Mouse (Mus musculus): Measurements from ENCODE around the gene Tmem94.

Gene Tmem94

DNA sequence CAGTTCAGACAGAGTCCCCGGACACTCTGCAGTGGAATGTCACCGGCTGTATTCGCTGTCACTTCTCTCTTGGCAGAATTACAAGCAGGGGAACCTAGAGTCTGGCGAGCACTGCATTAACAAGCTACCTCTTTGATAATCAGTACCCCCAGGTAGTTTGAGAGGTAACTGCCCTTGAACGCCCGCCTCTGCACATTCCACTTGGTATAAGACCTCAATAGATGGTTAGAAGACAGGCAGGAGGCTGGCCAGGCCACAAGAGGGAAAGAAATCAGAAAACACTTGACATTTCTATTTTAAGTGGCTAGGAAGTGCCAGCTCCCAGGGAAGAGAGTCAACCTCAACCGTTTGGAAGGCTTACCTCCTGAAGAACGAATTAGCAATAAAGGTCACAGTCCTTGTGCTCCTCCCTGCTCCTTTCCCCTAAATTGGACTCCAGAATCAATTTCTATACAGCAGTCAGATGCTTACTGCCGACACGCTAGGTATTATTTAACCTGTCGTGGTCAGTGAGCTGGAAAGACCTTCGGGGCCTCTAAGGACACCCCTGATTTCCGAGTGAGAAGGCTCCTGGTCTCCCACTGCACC is 1.2 kb downstream of the Tmem94 start:
- DNase-seq (ENCODE audit: low spot score), result no peak

DNA sequence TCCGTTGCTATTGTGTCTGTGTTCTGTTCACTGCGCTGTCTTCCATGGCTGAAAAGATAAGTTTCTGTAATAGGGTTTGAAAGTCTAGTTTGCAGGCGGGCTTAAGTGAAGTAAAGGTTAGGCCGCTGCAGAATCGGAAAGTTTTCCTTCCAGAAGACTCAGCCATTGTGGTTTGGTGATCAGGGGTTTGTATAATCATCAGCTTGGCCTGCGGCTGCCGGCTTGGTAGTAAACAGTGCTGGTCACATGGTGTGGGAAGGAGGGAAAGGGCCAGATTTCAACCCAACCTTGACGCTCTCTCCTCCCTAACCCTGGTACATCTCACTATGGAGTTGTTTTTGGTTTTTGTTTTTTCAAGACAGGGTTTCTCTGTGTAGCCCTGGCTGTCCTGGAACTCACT is 1.7 kb downstream of the Tmem94 start:
- DNase-seq (ENCODE audit: low spot score), result peak; percentile 35

DNA sequence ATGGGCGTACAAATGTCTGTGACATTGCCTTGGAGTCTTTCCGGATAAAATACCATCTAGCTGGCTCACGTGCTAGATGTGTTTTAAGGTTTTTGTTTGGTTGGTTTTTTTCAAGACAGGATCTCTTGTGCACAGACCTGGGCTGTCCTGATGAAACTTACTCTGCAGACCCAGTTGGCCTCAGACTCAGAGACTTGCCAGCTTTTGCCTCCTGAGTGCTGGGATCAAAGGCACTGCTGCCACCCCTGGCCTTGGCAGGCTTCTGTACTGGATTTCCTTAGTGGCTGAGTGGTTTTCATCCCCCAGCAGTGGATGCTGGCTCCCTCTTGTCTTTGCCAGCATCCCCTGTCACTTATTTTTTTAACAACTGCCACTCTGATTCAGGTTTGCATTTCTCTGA is 3.7 kb downstream of the Tmem94 start:
- DNase-seq (ENCODE audit: low spot score), result no peak

GRCm38 (mm10) chr11:115774653-115775052 is 9.4 kb downstream of the Tmem94 start:
- DNase-seq (ENCODE audit: low spot score), result no peak

GRCm38 (mm10) chr11:115775821-115776665 is 10.8 kb downstream of the Tmem94 start:
- no peak for DNase-seq (ENCODE audit: low spot score)

- no peak for DNase-seq (ENCODE audit: low spot score)
These were observed 11.7 kb downstream of the Tmem94 start for GRCm38 (mm10) chr11:115776954-115777353.

GRCm38 (mm10) chr11:115777487-115778335 is 12.5 kb downstream of the Tmem94 start:
- DNase-seq (ENCODE audit: low spot score), result no peak

DNA sequence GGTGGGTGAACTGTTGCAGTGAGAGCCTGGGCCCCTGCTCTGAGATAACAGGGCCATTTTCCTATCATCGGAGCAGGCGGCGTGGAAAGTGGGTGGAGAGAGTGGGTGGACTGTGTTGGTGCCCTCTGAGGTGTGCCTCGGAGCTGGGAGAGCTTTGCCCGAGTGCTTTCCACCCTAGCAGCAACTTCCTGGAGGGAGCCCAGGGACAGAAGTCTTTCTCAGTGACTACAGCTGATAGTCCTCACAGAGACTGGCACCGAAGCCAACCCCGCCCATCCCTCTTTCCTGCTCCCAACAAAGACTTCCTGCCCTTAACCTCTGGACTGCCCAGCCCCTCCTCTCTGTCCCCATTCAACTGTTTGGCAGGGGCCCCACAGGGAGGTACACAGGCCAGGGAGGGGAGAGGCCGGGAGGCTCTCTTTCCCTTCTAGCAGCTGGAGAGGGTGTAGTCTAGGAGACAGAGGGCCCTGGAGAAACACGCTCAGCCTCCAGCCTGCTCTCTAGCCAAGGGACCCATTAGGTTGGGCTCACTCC is 13.9 kb downstream of the Tmem94 start:
- peak; percentile 67 for DNase-seq (ENCODE audit: low spot score)

DNA sequence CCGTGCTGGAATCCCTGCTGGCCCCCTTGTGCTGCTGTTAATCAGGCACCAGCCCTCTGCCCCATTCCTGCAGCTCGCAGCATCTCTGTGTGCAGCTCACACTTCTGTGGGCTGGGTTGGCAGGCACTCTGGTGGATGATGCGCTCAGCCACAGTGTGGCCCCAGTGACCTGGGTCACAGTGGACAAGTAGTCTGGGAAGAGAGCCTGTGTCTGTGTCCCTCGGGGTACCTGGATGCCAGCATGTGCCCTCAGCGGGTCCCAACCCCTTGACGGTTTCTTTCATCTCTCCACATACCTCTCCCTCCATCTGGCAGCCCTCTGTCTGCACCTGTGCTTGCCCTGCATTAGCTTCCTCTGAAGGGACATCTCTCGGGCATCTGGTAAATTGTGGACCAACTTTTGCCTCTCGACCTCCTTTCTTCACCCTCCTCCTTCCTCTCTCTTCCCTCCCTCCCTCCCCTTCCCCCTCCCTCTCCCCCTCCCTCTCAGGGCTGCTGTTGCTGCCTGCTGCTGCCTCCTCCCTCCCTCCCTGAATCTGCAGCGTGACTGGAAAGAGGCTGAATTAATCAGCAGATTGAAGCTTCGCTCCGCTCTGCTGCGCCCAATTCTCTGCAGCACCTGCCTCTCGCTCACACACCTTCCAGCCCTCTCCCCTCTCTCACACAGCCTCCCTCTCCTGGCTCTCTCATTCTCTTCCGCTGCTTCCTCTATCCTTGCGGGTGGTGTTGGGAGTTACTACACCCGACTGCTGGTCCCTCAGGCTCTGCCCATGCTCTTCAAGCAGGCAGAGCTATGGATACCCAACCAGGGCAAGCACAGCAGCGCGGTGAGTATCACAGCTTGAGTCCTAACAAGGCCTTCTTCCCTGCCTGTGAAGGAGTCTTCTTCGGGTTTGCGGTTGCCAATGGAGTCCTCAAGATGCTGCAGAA is 15.2 kb downstream of the Tmem94 start:
- DNase-seq (ENCODE audit: low spot score), result no peak

- no peak for DNase-seq (ENCODE audit: low spot score)
These were observed 21.2 kb downstream of the Tmem94 start for GRCm38 (mm10) chr11:115786473-115786872.

- DNase-seq (ENCODE audit: low spot score), result no peak
These were observed 24.6 kb downstream of the Tmem94 start for GRCm38 (mm10) chr11:115789787-115790186.

- DNase-seq (ENCODE audit: low spot score), result no peak
These were observed 26.7 kb downstream of the Tmem94 start for GRCm38 (mm10) chr11:115791919-115792318.

GRCm38 (mm10) chr11:115792353-115792752 is 27.1 kb downstream of the Tmem94 start:
- no peak for DNase-seq (ENCODE audit: low spot score)

GRCm38 (mm10) chr11:115796898-115797297 is 31.7 kb downstream of the Tmem94 start:
- DNase-seq (ENCODE audit: low spot score), result no peak

- DNase-seq (ENCODE audit: low spot score), result no peak
These were observed 32.4 kb downstream of the Tmem94 start for GRCm38 (mm10) chr11:115797665-115798064.

GRCm38 (mm10) chr11:115800981-115801380 is 35.7 kb downstream of the Tmem94 start:
- DNase-seq (ENCODE audit: low spot score), result no peak

DNA sequence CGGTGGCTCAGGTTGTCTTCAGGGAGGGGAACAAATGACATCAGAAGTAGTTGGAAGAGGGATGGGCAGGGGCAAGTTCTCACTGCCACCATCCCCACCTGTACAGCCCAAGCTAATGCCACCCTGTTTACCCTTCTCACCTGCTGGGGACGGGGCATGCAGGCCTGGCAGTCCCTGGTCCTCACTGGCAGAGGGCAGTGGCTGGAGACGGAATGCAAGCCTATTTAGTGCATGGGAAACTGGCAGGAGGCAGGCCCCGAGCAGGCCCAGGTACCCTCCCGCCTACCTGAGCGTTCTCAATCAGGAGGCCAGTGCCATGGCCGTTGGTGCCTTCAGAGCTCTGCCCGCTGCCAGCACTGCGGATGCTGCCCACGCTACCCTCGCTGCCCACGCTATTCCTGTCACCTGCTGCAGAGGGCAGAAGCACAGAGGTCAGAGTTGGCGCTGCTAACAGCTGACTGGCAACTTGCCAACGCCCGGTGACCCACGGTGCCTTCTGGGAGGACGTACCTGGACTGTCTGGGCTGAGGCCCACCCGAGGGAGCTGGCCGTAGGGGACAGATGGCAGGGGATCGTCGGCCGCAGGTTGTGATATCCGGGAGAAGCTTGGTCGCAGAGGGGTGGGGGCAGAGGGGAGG is 38.0 kb downstream of the Tmem94 start:
- no peak for DNase-seq (ENCODE audit: low spot score)

DNA sequence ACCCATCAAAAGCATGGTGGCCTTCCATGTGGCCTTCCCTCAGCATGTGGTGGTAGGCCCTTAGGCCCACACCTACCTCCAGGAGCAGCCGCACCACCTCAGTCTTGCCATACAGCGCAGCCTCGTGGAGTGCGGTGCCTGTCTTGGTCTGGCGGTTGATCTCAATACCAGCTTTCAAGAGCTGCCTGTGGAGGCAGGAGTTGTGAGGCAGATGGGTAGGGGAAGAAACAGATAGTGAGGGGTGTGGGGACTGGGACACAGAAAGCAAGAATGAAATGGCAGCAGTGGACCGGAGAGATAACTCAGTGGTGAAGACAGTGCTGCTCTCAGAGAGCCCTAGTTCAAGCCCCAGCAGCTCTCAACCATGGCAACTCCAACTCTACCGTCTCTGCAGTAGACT is 39.8 kb downstream of the Tmem94 start:
- no peak for DNase-seq (ENCODE audit: low spot score)

GRCm38 (mm10) chr11:115806154-115806553 is 40.9 kb downstream of the Tmem94 start:
- DNase-seq (ENCODE audit: low spot score), result no peak

GRCm38 (mm10) chr11:115807306-115807705 is 42.1 kb downstream of the Tmem94 start:
- no peak for DNase-seq (ENCODE audit: low spot score)

GRCm38 (mm10) chr11:115807971-115808370 is 42.7 kb downstream of the Tmem94 start:
- DNase-seq (ENCODE audit: low spot score), result no peak
